Comparison of ENCODE assay signal across 1 mouse cellular context in genomic region chr14:20319420-20319819, GRCm38 (mm10).
TF ChIP-seq lines count a peak whose summit lies in the region.

No protein-coding gene starts in this region.

TF ChIP-seq in CH12.LX, 34 proteins besides CTCF, POLR2A, EP300 and RAD21:
- TF ChIP-seq SMC3 (IDR thresholded peaks at IDR 0.05; ENCODE audit: low read depth, low read length) (peak; percentile 39), MAZ (IDR thresholded peaks at IDR 0.05; ENCODE audit: low read depth, low read length) (0 out of 2 replicates have a peak, but pooled peaks have one; percentile 14), ZMIZ1 (IDR thresholded peaks at IDR 0.05; ENCODE audit: low read depth, low read length) (no peak)
